8 mouse cellular contexts compared by ENCODE assay signal in genomic region chr17:9894828-9895685, GRCm38 (mm10).
DNase-seq lines count a peak whose midpoint lies in the region; ATAC-seq and TF ChIP-seq lines count a peak whose summit lies in the region.

No protein-coding gene starts in this region.

- ATAC-seq in forebrain, embryonic 15.5 days (replicated peaks) = no peak
- peak; percentile 96 for ATAC-seq in intestine, embryonic 16.5 days
- peak; percentile 98 for ATAC-seq in lung, embryonic 16.5 days (ENCODE audit: low read depth)

- peak overlapping the region; percentile 69 for H3K27ac ChIP-seq in forebrain, embryonic 10.5 days
- no peak overlapping the region for H3K27ac ChIP-seq in forebrain, embryonic 15.5 days (replicated peaks)
- H3K27ac ChIP-seq in gastrocnemius, adult 2 months = peak overlapping the region; percentile 91
- peak overlapping the region; percentile 8; the same call in 1 of the 2 replicates for H3K27ac ChIP-seq in intestine, embryonic 16.5 days (ENCODE audit: low read length)
- peak overlapping the region; percentile 94 for H3K27ac ChIP-seq in lung, embryonic 16.5 days (ENCODE audit: low read length)

- 83% methylated on average over 19 of the region's 19 CpGs for WGBS in forebrain, embryonic 10.5 days
- 75% methylated on average over 19 of the region's 19 CpGs for WGBS in forebrain, embryonic 15.5 days
- 62% methylated on average over 19 of the region's 19 CpGs for WGBS in intestine, embryonic 16.5 days
- 28% methylated on average over 19 of the region's 19 CpGs for WGBS in lung, embryonic 16.5 days

- TF ChIP-seq CTCF in gastrocnemius, adult 2 months (IDR thresholded peaks at IDR 0.05) = no peak

- H3K9ac ChIP-seq in forebrain, embryonic 15.5 days (replicated peaks) = no peak overlapping the region
- H3K9ac ChIP-seq in intestine, embryonic 16.5 days (ENCODE audit: low read depth, low read length) = no peak overlapping the region
- peak overlapping the region; percentile 26; the same call in 1 of the 2 replicates for H3K9ac ChIP-seq in lung, embryonic 16.5 days (ENCODE audit: low read length)

- no peak overlapping the region for H3K4me3 ChIP-seq in forebrain, embryonic 10.5 days
- H3K4me3 ChIP-seq in forebrain, embryonic 15.5 days = no peak overlapping the region
- peak overlapping the region; percentile 25; the same call in 1 of the 2 replicates for H3K4me3 ChIP-seq in gastrocnemius, adult 2 months
- no peak overlapping the region for H3K4me3 ChIP-seq in intestine, embryonic 16.5 days (ENCODE audit: low read length)
- no peak overlapping the region for H3K4me3 ChIP-seq in lung, embryonic 16.5 days (ENCODE audit: low read length)

- no peaks in the 10 kb centered on the region for H3K36me3 ChIP-seq in forebrain, embryonic 10.5 days (replicated peaks)
- no peaks in the 10 kb centered on the region for H3K36me3 ChIP-seq in forebrain, embryonic 15.5 days
- H3K36me3 ChIP-seq in intestine, embryonic 16.5 days (ENCODE audit: control insufficient read depth, insufficient read depth, low read length) = no peaks in the 10 kb centered on the region
- no peaks in the 10 kb centered on the region for H3K36me3 ChIP-seq in lung, embryonic 16.5 days (ENCODE audit: control insufficient read depth, insufficient read depth, low read length)

- no peak overlapping the region for H3K4me2 ChIP-seq in forebrain, embryonic 15.5 days (replicated peaks)
- no peak overlapping the region for H3K4me2 ChIP-seq in intestine, embryonic 16.5 days (ENCODE audit: low read depth, low read length)
- H3K4me2 ChIP-seq in lung, embryonic 16.5 days (ENCODE audit: low read depth, low read length) = no peak overlapping the region

- H3K27me3 ChIP-seq in forebrain, embryonic 10.5 days (ENCODE audit: poor library complexity, severe bottlenecking) = peaks cover 15% of the 10 kb centered on the region
- no peaks in the 10 kb centered on the region for H3K27me3 ChIP-seq in forebrain, embryonic 15.5 days
- no peaks in the 10 kb centered on the region for H3K27me3 ChIP-seq in intestine, embryonic 16.5 days (replicated peaks; ENCODE audit: control insufficient read depth, insufficient read depth, low read length)
- H3K27me3 ChIP-seq in lung, embryonic 16.5 days (ENCODE audit: control insufficient read depth, insufficient read depth, low read depth, low read length) = no peaks in the 10 kb centered on the region

- peaks cover 3% of the 10 kb centered on the region; the same call in 1 of the 2 replicates for H3K9me3 ChIP-seq in forebrain, embryonic 10.5 days
- H3K9me3 ChIP-seq in forebrain, embryonic 15.5 days = no peaks in the 10 kb centered on the region
- no peaks in the 10 kb centered on the region for H3K9me3 ChIP-seq in intestine, embryonic 16.5 days (ENCODE audit: control insufficient read depth, low read length)
- no peaks in the 10 kb centered on the region for H3K9me3 ChIP-seq in lung, embryonic 16.5 days (ENCODE audit: control insufficient read depth, low read length)

- peaks cover 53% of the 10 kb centered on the region for H3K4me1 ChIP-seq in forebrain, embryonic 10.5 days
- H3K4me1 ChIP-seq in forebrain, embryonic 15.5 days = 0 out of 2 replicates have a peak, but pooled peaks cover 2% of the 10 kb centered on the region
- H3K4me1 ChIP-seq in intestine, embryonic 16.5 days (ENCODE audit: control insufficient read depth, insufficient read depth, low read length) = 0 out of 2 replicates have a peak, but pooled peaks cover 4% of the 10 kb centered on the region
- H3K4me1 ChIP-seq in lung, embryonic 16.5 days (replicated peaks; ENCODE audit: control insufficient read depth, insufficient read depth, low read length) = peaks cover 29% of the 10 kb centered on the region

- DNase-seq in forebrain, embryonic 10.5 days (ENCODE audit: extremely low spot score, low spot score) = no peak
- DNase-seq in gastrocnemius, adult 2 months = peak; percentile 86
- no peak for DNase-seq in thymus, adult 18-20 months
- DNase-seq in left cerebral cortex, adult 9 months (ENCODE audit: low spot score in 2 of 2) = no peak
- no peak for DNase-seq in cerebellum, adult 11 months

- intact Hi-C loops in gastrocnemius, adult 2 months (cut with DNase I) = loop anchor here (2.0 to 10.0 kb wide), 3 partner anchors 136 to 600 kb away; no protein-coding TSS in a partner anchor
